Comparison of ENCODE assay signal across 9 mouse cellular contexts in genomic region chr4:148397531-148398287, GRCm38 (mm10). TPM values are rescaled to one million over a fixed set of nuclear protein-coding genes. Genes with fewer than 3 reads are reported as not detected.
DNase-seq lines count a peak whose midpoint lies in the region; ATAC-seq and TF ChIP-seq lines count a peak whose summit lies in the region.
"Had no signal": no experiment of that assay in that cellular context is flagged by ENCODE, and none has a peak within 500 bp of the region (broad histone marks: within the 10 kb centered on the region; RNA-seq: fewer than 3 reads in every experiment).

No protein-coding gene starts in this region.

- peak; percentile 20; the same call in 1 of the 2 replicates for TF ChIP-seq CTCF in kidney, postnatal 0 days (IDR thresholded peaks at IDR 0.05; ENCODE audit: low read depth)
- TF ChIP-seq CTCF in kidney, adult 2 months (conservative IDR thresholded peaks at IDR 0.05; ENCODE audit: insufficient read depth, insufficient read length, low read depth, low read length) = no peak

- no peak overlapping the region for H3K27ac ChIP-seq in kidney, postnatal 0 days
- H3K27ac ChIP-seq in kidney, adult 2 months (ENCODE audit: insufficient read depth, low read depth, low read length) = no peak overlapping the region
- H3K27ac ChIP-seq in hindbrain, embryonic 16.5 days (ENCODE audit: low read depth, low read length) = peak overlapping the region; percentile 40; the same call in 1 of the 2 replicates
- H3K27ac ChIP-seq: lung, embryonic 15.5 days had no signal

- no peaks in the 10 kb centered on the region for H3K27me3 ChIP-seq in kidney, postnatal 0 days (ENCODE audit: insufficient read depth, low read length)
- no peaks in the 10 kb centered on the region for H3K27me3 ChIP-seq in kidney, adult 2 months (replicated peaks; ENCODE audit: control insufficient read depth, insufficient read depth, low read length)
- no peaks in the 10 kb centered on the region for H3K27me3 ChIP-seq in hindbrain, embryonic 16.5 days (replicated peaks; ENCODE audit: control insufficient read depth, insufficient read depth, low read length)
- peaks cover 54% of the 10 kb centered on the region for H3K27me3 ChIP-seq in myocyte (ENCODE audit: control insufficient read depth, insufficient read depth, insufficient read length)

- no peak overlapping the region for H3K9ac ChIP-seq in kidney, postnatal 0 days (ENCODE audit: low read depth, low read length)
- peak overlapping the region; percentile 42; the same call in 1 of the 2 replicates for H3K9ac ChIP-seq in hindbrain, embryonic 16.5 days (ENCODE audit: low read depth, low read length)
- H3K9ac ChIP-seq: lung, embryonic 15.5 days had no signal

- no peaks in the 10 kb centered on the region for H3K36me3 ChIP-seq in kidney, postnatal 0 days (ENCODE audit: insufficient read depth, low read length)
- no peaks in the 10 kb centered on the region for H3K36me3 ChIP-seq in kidney, adult 2 months (ENCODE audit: control insufficient read depth, insufficient read depth, low read length)
- H3K36me3 ChIP-seq in hindbrain, embryonic 16.5 days (ENCODE audit: control insufficient read depth, insufficient read depth, low read length) = no peaks in the 10 kb centered on the region
- H3K36me3 ChIP-seq in myocyte (ENCODE audit: control insufficient read depth, insufficient read depth) = no peaks in the 10 kb centered on the region
- H3K36me3 ChIP-seq: lung, embryonic 15.5 days had no signal

- TF ChIP-seq POLR2A in kidney, adult 2 months (IDR thresholded peaks at IDR 0.05; ENCODE audit: low read depth, low read length) = no peak
- no peak for TF ChIP-seq POLR2A in myocyte (IDR thresholded peaks at IDR 0.05; ENCODE audit: insufficient read length, low read depth)

- peak; percentile 21 for DNase-seq in kidney, postnatal 0 days (ENCODE audit: low spot score)
- no peak for DNase-seq in kidney, adult 2 months
- DNase-seq in embryo, embryonic 11 days = peak; percentile 61
- DNase-seq in right cerebral cortex, postnatal 25 days = no peak
- no peak for DNase-seq in layer of hippocampus, adult 11-12 months (ENCODE audit: low spot score)
- no peak for DNase-seq in cerebellum, adult 9-11 months

- H3K4me1 ChIP-seq in kidney, postnatal 0 days (replicated peaks; ENCODE audit: insufficient read depth, low read length) = 0 out of 2 replicates have a peak, but pooled peaks cover 2% of the 10 kb centered on the region
- H3K4me1 ChIP-seq in kidney, adult 2 months (ENCODE audit: control insufficient read depth, insufficient read depth, low read length) = no peaks in the 10 kb centered on the region
- peaks cover 7% of the 10 kb centered on the region for H3K4me1 ChIP-seq in hindbrain, embryonic 16.5 days (ENCODE audit: control insufficient read depth, insufficient read depth, low read depth, low read length)
- H3K4me1 ChIP-seq: lung, embryonic 15.5 days had no signal

- H3K9me3 ChIP-seq in kidney, postnatal 0 days (replicated peaks; ENCODE audit: low read length) = no peaks in the 10 kb centered on the region
- H3K9me3 ChIP-seq in hindbrain, embryonic 16.5 days (ENCODE audit: control insufficient read depth, low read length) = no peaks in the 10 kb centered on the region
- H3K9me3 ChIP-seq: lung, embryonic 15.5 days had no signal

- no peak overlapping the region for H3K4me3 ChIP-seq in kidney, postnatal 0 days (replicated peaks; ENCODE audit: low read depth, low read length)
- H3K4me3 ChIP-seq in kidney, adult 2 months (ENCODE audit: insufficient read depth, low read depth, low read length) = no peak overlapping the region
- no peak overlapping the region for H3K4me3 ChIP-seq in hindbrain, embryonic 16.5 days (ENCODE audit: low read length)
- H3K4me3 ChIP-seq in myocyte = no peak overlapping the region
- H3K4me3 ChIP-seq: lung, embryonic 15.5 days had no signal

- H3K79me2 ChIP-seq in myocyte (ENCODE audit: control insufficient read depth, insufficient read depth) = no peaks in the 10 kb centered on the region

- no peak overlapping the region for H3ac ChIP-seq in myocyte (ENCODE audit: control insufficient read depth, insufficient read length)

- ATAC-seq in kidney, postnatal 0 days (replicated peaks; ENCODE audit: low FRiP score, low read depth) = no peak
- ATAC-seq in hindbrain, embryonic 16.5 days = peak; percentile 18; the same call in 1 of the 2 replicates

- 43% methylated on average over 18 of the region's 18 CpGs for WGBS in kidney, postnatal 0 days
- WGBS in kidney, adult 2 months = 35% methylated on average over 18 of the region's 18 CpGs
- 35% methylated on average over 18 of the region's 18 CpGs for WGBS in hindbrain, embryonic 16.5 days

- no peak overlapping the region for H3K4me2 ChIP-seq in kidney, postnatal 0 days (ENCODE audit: low read length)
- no peak overlapping the region for H3K4me2 ChIP-seq in hindbrain, embryonic 16.5 days (ENCODE audit: low read length)
- no peak overlapping the region for H3K4me2 ChIP-seq in myocyte (ENCODE audit: low read depth)
- H3K4me2 ChIP-seq: lung, embryonic 15.5 days had no signal

TF ChIP-seq in myocyte, 11 proteins besides CTCF, POLR2A, EP300 and RAD21:
- TF ChIP-seq TCF3 (IDR thresholded peaks at IDR 0.05; ENCODE audit: insufficient read length, low read depth) (no peak), MYOD1 (IDR thresholded peaks at IDR 0.05; ENCODE audit: control insufficient read depth in 1 of 3, insufficient read length in 2 of 3, low read depth in 2 of 3) (peak in 2 of 3 experiments; percentile 29 to 50), MYOG (IDR thresholded peaks at IDR 0.05; ENCODE audit: control insufficient read depth in 1 of 3, insufficient read depth in 1 of 3, insufficient read length in 2 of 3, low read depth in 2 of 3) (no peak), MAX (IDR thresholded peaks at IDR 0.05; ENCODE audit: low read depth) (no peak), POLR2AphosphoS2 (IDR thresholded peaks at IDR 0.05; ENCODE audit: insufficient read length, low read depth) (no peak), CEBPB (IDR thresholded peaks at IDR 0.05; ENCODE audit: insufficient read depth, poor library complexity, severe bottlenecking) (no peak)

RNA-seq across cellular contexts. Expression of gene Ubiad1, which starts 46.9 kb away (rescaled TPM):
- 23.3 and 23.6 TPM in 2 replicates for polyA plus RNA-seq in kidney, postnatal 0 days (2015; fragmentation: Nextera tagmentation; extraction: Ambion mirVana)
- 50.8 and 61.6 TPM in 2 replicates for polyA plus RNA-seq in kidney, adult 2 months (2012; rRNA removed)
- polyA plus RNA-seq in hindbrain, embryonic 16.5 days (2015; fragmentation: Nextera tagmentation; extraction: Ambion mirVana) = 19.6 and 20.6 TPM in 2 replicates
- 22.6 TPM for polyA plus RNA-seq in myocyte (2012; fragmentation: generic; extraction: Trizol)

RNA-seq across cellular contexts. Expression of gene Mtor, which starts 50.7 kb away (rescaled TPM):
- polyA plus RNA-seq in kidney, postnatal 0 days (2015; fragmentation: Nextera tagmentation; extraction: Ambion mirVana) = 19.8 and 21.6 TPM in 2 replicates
- 39.8 and 50.1 TPM in 2 replicates for polyA plus RNA-seq in kidney, adult 2 months (2012; rRNA removed)
- polyA plus RNA-seq in hindbrain, embryonic 16.5 days (2015; fragmentation: Nextera tagmentation; extraction: Ambion mirVana) = 20.6 and 22.7 TPM in 2 replicates
- polyA plus RNA-seq in myocyte (2012; fragmentation: generic; extraction: Trizol) = 29.7 TPM

Comparison
In these comparisons a context has a peak if more than half of its experiments do, and no peak if none do; other contexts are left out.
1. DNase-seq: peak in kidney, postnatal 0 days (single experiment) and embryo, embryonic 11 days (single experiment); none in kidney, adult 2 months (single experiment), right cerebral cortex, postnatal 25 days (single experiment), layer of hippocampus, adult 11-12 months (single experiment) and cerebellum, adult 9-11 months (single experiment).